ENCODE assay signal across 7 mouse cellular contexts in the genomic region with DNA sequence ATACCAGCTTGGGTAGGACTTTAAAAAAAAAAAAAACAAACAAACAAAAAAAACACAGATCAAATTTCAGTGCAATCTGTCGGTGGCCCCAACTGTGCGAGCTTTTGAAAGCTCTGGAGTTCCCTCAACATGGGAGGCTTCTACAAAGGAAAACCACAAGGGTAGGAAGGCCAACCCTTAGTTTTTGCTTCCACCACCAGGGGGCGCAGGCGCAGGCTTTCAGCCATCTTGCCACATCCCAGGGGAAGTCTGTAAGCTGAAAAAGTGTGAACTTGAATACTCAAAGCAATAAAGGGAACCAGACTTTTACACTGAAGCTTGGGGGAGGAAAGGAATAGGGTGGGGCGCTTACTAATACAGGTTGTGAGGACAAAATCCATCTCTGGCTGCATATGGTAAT. TPM values are rescaled to one million over a fixed set of nuclear protein-coding genes. Genes with fewer than 3 reads are reported as not detected.
DNase-seq lines count a peak whose midpoint lies in the region; ATAC-seq and TF ChIP-seq lines count a peak whose summit lies in the region.

No protein-coding gene starts in this region.

- no peak overlapping the region for H3K9ac ChIP-seq in CH12.LX (ENCODE audit: insufficient read depth, low read depth)
- H3K9ac ChIP-seq in kidney, postnatal 0 days (ENCODE audit: low read depth, low read length) = no peak overlapping the region
- H3K9ac ChIP-seq in lung, postnatal 0 days (replicated peaks; ENCODE audit: low read depth) = no peak overlapping the region

- in situ Hi-C loops in CH12.LX (cut with MboI; ENCODE audit: low pct_ligation_motif_present, low pct_unique_long_range_greater_than_20kb, low sequenced_read_pairs) = no loop called here

- TF ChIP-seq EP300 in CH12.LX (IDR thresholded peaks at IDR 0.05; ENCODE audit: low read length) = no peak; the same call in 1 of the 2 replicates
- no peak for TF ChIP-seq EP300 in lung, postnatal 0 days (IDR thresholded peaks at IDR 0.05)

- no peak for ATAC-seq in kidney, postnatal 0 days (replicated peaks; ENCODE audit: low FRiP score, low read depth)
- ATAC-seq in lung, postnatal 0 days = no peak

- H3K4me1 ChIP-seq in CH12.LX (ENCODE audit: control insufficient read depth in 1 of 2, insufficient read depth in 2 of 2) = peaks cover 2 to 26% of the 10 kb centered on the region in 2 experiments; a peak in 3 of 4 replicates
- no peaks in the 10 kb centered on the region for H3K4me1 ChIP-seq in kidney, postnatal 0 days (replicated peaks; ENCODE audit: insufficient read depth, low read length)
- no peaks in the 10 kb centered on the region for H3K4me1 ChIP-seq in lung, postnatal 0 days (ENCODE audit: insufficient read depth, low read depth, low read length)

- H3K9me3 ChIP-seq in CH12.LX (replicated peaks; ENCODE audit: low read length) = no peaks in the 10 kb centered on the region
- H3K9me3 ChIP-seq in kidney, postnatal 0 days (replicated peaks; ENCODE audit: low read length) = no peaks in the 10 kb centered on the region
- H3K9me3 ChIP-seq in lung, postnatal 0 days (ENCODE audit: low read length) = no peaks in the 10 kb centered on the region

- WGBS in kidney, postnatal 0 days = 32% methylated on average over 5 of the region's 5 CpGs
- 31% methylated on average over 5 of the region's 5 CpGs for WGBS in lung, postnatal 0 days

- no peaks in the 10 kb centered on the region for H3K27me3 ChIP-seq in CH12.LX (replicated peaks)
- H3K27me3 ChIP-seq in kidney, postnatal 0 days (ENCODE audit: insufficient read depth, low read length) = no peaks in the 10 kb centered on the region
- H3K27me3 ChIP-seq in lung, postnatal 0 days (replicated peaks; ENCODE audit: insufficient read depth, low read length) = no peaks in the 10 kb centered on the region

- no peak overlapping the region for H3K4me3 ChIP-seq in CH12.LX (replicated peaks in 1 of 3; ENCODE audit: low read depth in 2 of 3, low read length in 2 of 3, poor library complexity in 1 of 3)
- H3K4me3 ChIP-seq in kidney, postnatal 0 days (replicated peaks; ENCODE audit: low read depth, low read length) = no peak overlapping the region
- H3K4me3 ChIP-seq in lung, postnatal 0 days (ENCODE audit: low read depth, low read length) = no peak overlapping the region

- H3K36me3 ChIP-seq in CH12.LX (replicated peaks in 1 of 2; ENCODE audit: control insufficient read depth in 1 of 2, insufficient read depth in 1 of 2, low read length in 1 of 2) = no peaks in the 10 kb centered on the region
- H3K36me3 ChIP-seq in kidney, postnatal 0 days (ENCODE audit: insufficient read depth, low read length) = no peaks in the 10 kb centered on the region
- H3K36me3 ChIP-seq in lung, postnatal 0 days (ENCODE audit: insufficient read depth, low read length) = no peaks in the 10 kb centered on the region

- peak; percentile 76 to 85 for TF ChIP-seq CTCF in CH12.LX (conservative IDR thresholded peaks at IDR 0.05 in 1 of 2, IDR thresholded peaks at IDR 0.05 in 1 of 2; ENCODE audit: low read depth in 2 of 2, low read length in 2 of 2)
- peak; percentile 73 for TF ChIP-seq CTCF in brain, embryonic 14.5 days (IDR thresholded peaks at IDR 0.05; ENCODE audit: borderline replicate concordance, extremely low read depth, insufficient read depth, insufficient read length)
- TF ChIP-seq CTCF in kidney, postnatal 0 days (IDR thresholded peaks at IDR 0.05; ENCODE audit: low read depth) = peak; percentile 75
- TF ChIP-seq CTCF in lung, postnatal 0 days (IDR thresholded peaks at IDR 0.05) = peak; percentile 78

- dilution Hi-C loops in CH12.LX (cut with MboI; ENCODE audit: extremely low pct_ligation_motif_present, extremely low pct_unique_long_range_greater_than_20kb, low sequenced_read_pairs) = no loop called here

- H3K79me2 ChIP-seq in CH12.LX (replicated peaks; ENCODE audit: control insufficient read depth, extremely low read depth, insufficient read depth, poor library complexity, severe bottlenecking) = no peaks in the 10 kb centered on the region

- no peak for TF ChIP-seq POLR2A in CH12.LX (IDR thresholded peaks at IDR 0.05; ENCODE audit: low read depth, low read length)
- no peak for TF ChIP-seq POLR2A in brain, embryonic 14.5 days (IDR thresholded peaks at IDR 0.05; ENCODE audit: borderline replicate concordance, extremely low read depth, insufficient read depth, insufficient read length, poor library complexity, severe bottlenecking)

- no peak overlapping the region for H3K27ac ChIP-seq in CH12.LX (ENCODE audit: insufficient read depth, low read depth)
- no peak overlapping the region for H3K27ac ChIP-seq in kidney, postnatal 0 days
- H3K27ac ChIP-seq in lung, postnatal 0 days (ENCODE audit: low read length) = no peak overlapping the region

- DNase-seq in B cell, adult 2 months = peak; percentile 77
- peak; percentile 74 for DNase-seq in CH12.LX (ENCODE audit: extremely low read depth)
- peak; percentile 32 for DNase-seq in brain, embryonic 14.5 days (ENCODE audit: low read depth)
- peak; percentile 27 for DNase-seq in fibroblast of lung, adult 2 months (ENCODE audit: low read depth)
- peak; percentile 51 for DNase-seq in kidney, postnatal 0 days (ENCODE audit: low spot score)
- DNase-seq in lung, postnatal 0 days (ENCODE audit: low spot score) = peak; percentile 47
- peak; percentile 50 for DNase-seq in spleen, adult 12 weeks (ENCODE audit: low spot score)

- peak; percentile 41 for TF ChIP-seq RAD21 in CH12.LX (IDR thresholded peaks at IDR 0.05; ENCODE audit: low read depth, low read length)

- no peak overlapping the region for H3K4me2 ChIP-seq in CH12.LX (ENCODE audit: insufficient read depth, low read depth, poor library complexity, severe bottlenecking)
- no peak overlapping the region for H3K4me2 ChIP-seq in kidney, postnatal 0 days (ENCODE audit: low read length)
- H3K4me2 ChIP-seq in lung, postnatal 0 days (replicated peaks; ENCODE audit: low read depth, low read length) = no peak overlapping the region

TF ChIP-seq in CH12.LX, 34 proteins besides CTCF, POLR2A, EP300 and RAD21:
- TF ChIP-seq POLR2AphosphoS2 (IDR thresholded peaks at IDR 0.05; ENCODE audit: low read depth, low read length) (no peak), USF2 (conservative IDR thresholded peaks at IDR 0.05; ENCODE audit: low read depth, low read length) (no peak), TCF12 (IDR thresholded peaks at IDR 0.05; ENCODE audit: low read depth, low read length) (peak; percentile 26; the same call in 1 of the 2 replicates), ZNF384 (IDR thresholded peaks at IDR 0.05; ENCODE audit: low read depth, low read length) (peak; percentile 18; the same call in 1 of the 2 replicates), KAT2A (IDR thresholded peaks at IDR 0.05; ENCODE audit: insufficient replicate concordance, low read length) (0 out of 2 replicates have a peak, but pooled peaks have one; percentile 26), SMC3 (IDR thresholded peaks at IDR 0.05; ENCODE audit: low read depth, low read length) (peak; percentile 60), ELF1 (IDR thresholded peaks at IDR 0.05; ENCODE audit: low read depth, low read length) (0 out of 2 replicates have a peak, but pooled peaks have one; percentile 27)
TF ChIP-seq in CH12.LX: peak in this region for 5.

RNA-seq across cellular contexts. Expression of gene Defb30, which starts 1.0 kb away (rescaled TPM):
- total RNA-seq in CH12.LX (2012; rRNA removed) = not detected in 2 replicates
- total RNA-seq in CH12.LX (2014; rRNA removed) = not detected in 2 replicates
- not detected in 2 replicates for polyA plus RNA-seq in CH12.LX (2012; ENCODE audit: insufficient read length, low read depth)
- not detected in 2 replicates for polyA plus RNA-seq in brain, embryonic 14.5 days (2012; rRNA removed)
- not detected in 2 replicates for polyA plus RNA-seq in kidney, postnatal 0 days (2015; fragmentation: Nextera tagmentation; extraction: Ambion mirVana)
- not detected in 2 replicates for polyA plus RNA-seq in lung, postnatal 0 days (2015; fragmentation: Nextera tagmentation; extraction: Ambion mirVana)

RNA-seq across cellular contexts. Expression of gene Defb42, which starts 4.0 kb away (rescaled TPM):
- total RNA-seq in CH12.LX (2012; rRNA removed) = not detected in 2 replicates
- total RNA-seq in CH12.LX (2014; rRNA removed) = not detected in 2 replicates
- polyA plus RNA-seq in CH12.LX (2012; ENCODE audit: insufficient read length, low read depth) = not detected in 2 replicates
- polyA plus RNA-seq in brain, embryonic 14.5 days (2012; rRNA removed) = 0.39 TPM in 1 of 2 replicates, not detected in the other
- 15.1 and 23.5 TPM in 2 replicates for polyA plus RNA-seq in kidney, postnatal 0 days (2015; fragmentation: Nextera tagmentation; extraction: Ambion mirVana)
- polyA plus RNA-seq in lung, postnatal 0 days (2015; fragmentation: Nextera tagmentation; extraction: Ambion mirVana) = not detected in 2 replicates

RNA-seq across cellular contexts. Expression of gene Defb43, which starts 39.2 kb away (rescaled TPM):
- total RNA-seq in CH12.LX (2012; rRNA removed) = not detected in 2 replicates
- total RNA-seq in CH12.LX (2014; rRNA removed) = not detected in 2 replicates
- polyA plus RNA-seq in CH12.LX (2012; ENCODE audit: insufficient read length, low read depth) = not detected in 2 replicates
- polyA plus RNA-seq in brain, embryonic 14.5 days (2012; rRNA removed) = not detected in 2 replicates
- not detected in 2 replicates for polyA plus RNA-seq in kidney, postnatal 0 days (2015; fragmentation: Nextera tagmentation; extraction: Ambion mirVana)
- not detected in 2 replicates for polyA plus RNA-seq in lung, postnatal 0 days (2015; fragmentation: Nextera tagmentation; extraction: Ambion mirVana)

RNA-seq across cellular contexts. Expression of gene Defb47, which starts 52.9 kb away (rescaled TPM):
- total RNA-seq in CH12.LX (2012; rRNA removed) = not detected in 2 replicates
- not detected in 2 replicates for total RNA-seq in CH12.LX (2014; rRNA removed)
- polyA plus RNA-seq in CH12.LX (2012; ENCODE audit: insufficient read length, low read depth) = not detected in 2 replicates
- not detected in 2 replicates for polyA plus RNA-seq in brain, embryonic 14.5 days (2012; rRNA removed)
- not detected in 2 replicates for polyA plus RNA-seq in kidney, postnatal 0 days (2015; fragmentation: Nextera tagmentation; extraction: Ambion mirVana)
- not detected in 2 replicates for polyA plus RNA-seq in lung, postnatal 0 days (2015; fragmentation: Nextera tagmentation; extraction: Ambion mirVana)

Comparison
In these comparisons a context has a peak if more than half of its experiments do, and no peak if none do; other contexts are left out.
1. DNase-seq: peak in every context shown above with its lines; median percentile 77 in B cell, adult 2 months; 74 in CH12.LX; 51 in kidney, postnatal 0 days; 50 in spleen, adult 12 weeks; 47 in lung, postnatal 0 days; 32 in brain, embryonic 14.5 days; 27 in fibroblast of lung, adult 2 months.
2. RNA of gene Defb42, which starts 4.0 kb away (polyA plus RNA-seq): 15.1 to 23.5 TPM in kidney, postnatal 0 days; not detected in CH12.LX, not detected in lung, postnatal 0 days and 0.39 TPM in brain, embryonic 14.5 days; every median in the first group is over 10 times any median in the second.
3. Peak in every context shown above with its lines, with median percentiles within 50 percentile points of each other: CTCF ChIP-seq.